Comparison of ENCODE assay signal across 25 mouse cellular contexts in genomic region chr10:95787176-95787575, GRCm38 (mm10). TPM values are rescaled to one million over a fixed set of nuclear protein-coding genes. Genes with fewer than 3 reads are reported as not detected.
"Had no signal": no experiment of that assay in that cellular context is flagged by ENCODE, and none has a peak within 500 bp of the region (broad histone marks: within the 10 kb centered on the region; RNA-seq: fewer than 3 reads in every experiment).

No protein-coding gene starts in this region.

- DNase-seq: kidney, adult 18-20 months; kidney, adult 9 months; kidney, postnatal 14 days; kidney, postnatal 4 days; liver; lung, adult 18-20 months; lung, postnatal 10 days; lung, postnatal 36 days; retina, postnatal 1 day; thymus, adult 2 months; thymus, postnatal 14 days; thymus, postnatal 4 days had no signal

RNA-seq across cellular contexts. Expression of gene Gm33543, which starts 55.6 kb away (rescaled TPM):
- total RNA-seq: layer of hippocampus, postnatal 14 days; monocyte, adult 5-6 weeks had no signal
- polyA plus RNA-seq: intestine, embryonic 16.5 days; limb, embryonic 10.5 days; limb, embryonic 13.5 days; liver, embryonic 12.5 days; lung, embryonic 15.5 days; midbrain, embryonic 10.5 days; midbrain, embryonic 13.5 days; myocyte; neural tube, embryonic 13.5 days; spleen, adult 2 months; stomach, embryonic 16.5 days had no signal
